Mouse (Mus musculus) heart, postnatal 10 days (tissue): ENCODE results near the gene Mrpl51. TPM values are rescaled to one million over a fixed set of nuclear protein-coding genes. Genes with fewer than 3 reads are reported as not detected.

Source experiments
- DNase-seq, 2 experiments: peaks; one replicate each; pipeline ENCODE4 v3.0.0; 2021
- intact Hi-C: fragments of 180-260 bp; cut with DNase I; formaldehyde crosslinking; loops from one replicate; pipeline ENCODE4 v1.15.1; 2025
- total RNA-seq, 2 experiments: library from RNA; stranded (reverse); gene quantifications; 2 replicates each; pipeline ENCODE4 v1.2.3; 2021

The Mrpl51 gene
- total RNA-seq = 100 to 1,000 TPM; 272 to 283 TPM

GRCm38 (mm10) chr6:125191332-125192015, at the start of gene Mrpl51, which contains the start of gene Ncapd2:
TSS of gene Mrpl51 (plus strand) at chr6:125191801.
TSS of gene Ncapd2 (minus strand) at chr6:125191701.
- DNase-seq = peak; percentile 98
- intact Hi-C loops = loop anchor here (2.0 to 5.0 kb wide), 2 partner anchors 21 to 94 kb away; partner anchors contain the start of gene Chd4

DNA sequence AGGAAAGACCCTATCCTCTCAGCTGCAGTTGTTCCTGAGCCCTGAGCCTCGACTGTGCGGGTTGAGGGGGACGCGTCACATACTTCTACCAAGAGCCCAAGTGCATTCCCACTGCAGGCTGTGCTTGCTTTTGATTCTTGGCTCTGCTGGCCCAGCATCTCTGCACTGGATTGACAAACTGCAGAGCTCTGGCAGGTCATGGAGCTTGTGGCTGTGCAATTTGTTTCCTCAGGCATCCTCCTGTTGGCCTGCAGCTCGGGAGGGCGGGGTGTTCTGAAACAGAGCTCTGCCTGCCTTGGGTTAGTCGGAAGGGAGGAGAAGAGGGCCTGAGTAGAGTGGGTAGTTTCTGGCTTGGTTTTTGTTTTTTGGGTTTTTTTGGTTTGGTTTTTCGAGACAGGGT, 49.2 kb upstream of the Mrpl51 start:
- no peak for DNase-seq
- intact Hi-C loops = no loop called here

- DNase-seq = no peak
- intact Hi-C loops = no loop called here
Observed at GRCm38 (mm10) chr6:125143128-125143527, 48.5 kb upstream of the Mrpl51 start.

- no peak for DNase-seq
- intact Hi-C loops = no loop called here
Observed at GRCm38 (mm10) chr6:125143904-125144303, 47.7 kb upstream of the Mrpl51 start.

GRCm38 (mm10) chr6:125145001-125145400, 46.6 kb upstream of the Mrpl51 start, which contains the start of gene Iffo1:
TSS of gene Iffo1 (plus strand) at chr6:125145241.
- DNase-seq = peak; percentile 93 to 94
- intact Hi-C loops = loop anchor here (5.0 kb wide), 2 partner anchors 127 to 207 kb away; no protein-coding TSS in a partner anchor

- DNase-seq = peak in 1 of 2 experiments; percentile 51
- intact Hi-C loops = loop anchor here (5.0 kb wide), 2 partner anchors 127 to 207 kb away; no protein-coding TSS in a partner anchor
Observed at GRCm38 (mm10) chr6:125145479-125145951, 46.1 kb upstream of the Mrpl51 start.

DNA sequence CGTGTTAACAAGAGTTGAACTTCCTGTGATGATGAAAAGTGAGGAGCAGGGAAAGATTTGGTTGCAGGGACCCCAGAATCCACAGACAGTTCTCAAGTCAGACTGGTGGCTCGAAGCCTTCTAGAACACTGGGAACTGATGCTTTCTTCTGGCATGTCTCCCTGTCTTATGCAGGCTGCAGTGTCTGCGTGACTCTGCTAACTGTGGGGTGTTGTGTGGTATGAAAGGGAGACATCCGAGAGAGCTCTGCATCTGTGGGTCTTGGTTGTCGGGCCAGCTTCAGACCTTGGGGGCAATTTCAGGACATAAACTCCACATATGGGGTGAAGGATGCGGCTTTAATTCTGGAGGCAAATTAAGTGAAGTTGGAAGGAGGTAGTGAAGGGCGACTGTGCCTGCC, 45.5 kb upstream of the Mrpl51 start:
- peak in 1 of 2 experiments; percentile 25 for DNase-seq
- intact Hi-C loops = loop anchor here (5.0 kb wide), 2 partner anchors 126 to 206 kb away; no protein-coding TSS in a partner anchor

GRCm38 (mm10) chr6:125146797-125147196, 44.8 kb upstream of the Mrpl51 start:
- intact Hi-C loops = loop anchor here (5.0 kb wide), 2 partner anchors 126 to 206 kb away; no protein-coding TSS in a partner anchor
- peak; percentile 77 to 80 for DNase-seq

- peak in 1 of 2 experiments; percentile 35 for DNase-seq
- intact Hi-C loops = loop anchor here (5.0 kb wide), 2 partner anchors 125 to 205 kb away; no protein-coding TSS in a partner anchor
Observed at GRCm38 (mm10) chr6:125147329-125147728, 44.3 kb upstream of the Mrpl51 start.

GRCm38 (mm10) chr6:125148251-125148925, 43.2 kb upstream of the Mrpl51 start:
- intact Hi-C loops = loop anchor here (2.0 to 5.0 kb wide), 3 partner anchors 40 to 204 kb away; no protein-coding TSS in a partner anchor
- peak; percentile 79 to 86 for DNase-seq

GRCm38 (mm10) chr6:125148926-125149568, 42.6 kb upstream of the Mrpl51 start:
- peak; percentile 81 to 85 for DNase-seq
- intact Hi-C loops = loop anchor here (1.0 to 5.0 kb wide), 4 partner anchors 13 to 203 kb away; no protein-coding TSS in a partner anchor

DNA sequence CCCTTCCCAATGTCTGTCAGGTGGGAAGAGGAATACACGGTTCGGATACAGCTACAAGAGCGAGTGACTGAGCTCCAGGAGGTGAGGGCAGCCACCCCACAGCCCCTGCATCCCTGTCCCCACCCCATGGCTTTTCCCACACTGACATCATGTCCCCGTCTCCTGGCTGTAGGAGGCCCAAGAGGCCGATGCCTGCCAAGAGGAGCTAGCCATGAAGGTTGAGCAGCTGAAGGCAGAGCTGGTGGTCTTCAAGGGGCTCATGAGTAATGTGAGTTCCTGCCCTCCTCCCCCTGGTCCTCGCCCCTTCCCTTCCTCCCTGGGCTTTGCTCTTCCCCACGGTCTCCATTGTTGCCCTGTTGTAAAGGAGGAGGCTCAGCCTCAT, 42.0 kb upstream of the Mrpl51 start:
- intact Hi-C loops = loop anchor here (1.0 to 5.0 kb wide), 4 partner anchors 13 to 203 kb away; no protein-coding TSS in a partner anchor
- DNase-seq = no peak

DNA sequence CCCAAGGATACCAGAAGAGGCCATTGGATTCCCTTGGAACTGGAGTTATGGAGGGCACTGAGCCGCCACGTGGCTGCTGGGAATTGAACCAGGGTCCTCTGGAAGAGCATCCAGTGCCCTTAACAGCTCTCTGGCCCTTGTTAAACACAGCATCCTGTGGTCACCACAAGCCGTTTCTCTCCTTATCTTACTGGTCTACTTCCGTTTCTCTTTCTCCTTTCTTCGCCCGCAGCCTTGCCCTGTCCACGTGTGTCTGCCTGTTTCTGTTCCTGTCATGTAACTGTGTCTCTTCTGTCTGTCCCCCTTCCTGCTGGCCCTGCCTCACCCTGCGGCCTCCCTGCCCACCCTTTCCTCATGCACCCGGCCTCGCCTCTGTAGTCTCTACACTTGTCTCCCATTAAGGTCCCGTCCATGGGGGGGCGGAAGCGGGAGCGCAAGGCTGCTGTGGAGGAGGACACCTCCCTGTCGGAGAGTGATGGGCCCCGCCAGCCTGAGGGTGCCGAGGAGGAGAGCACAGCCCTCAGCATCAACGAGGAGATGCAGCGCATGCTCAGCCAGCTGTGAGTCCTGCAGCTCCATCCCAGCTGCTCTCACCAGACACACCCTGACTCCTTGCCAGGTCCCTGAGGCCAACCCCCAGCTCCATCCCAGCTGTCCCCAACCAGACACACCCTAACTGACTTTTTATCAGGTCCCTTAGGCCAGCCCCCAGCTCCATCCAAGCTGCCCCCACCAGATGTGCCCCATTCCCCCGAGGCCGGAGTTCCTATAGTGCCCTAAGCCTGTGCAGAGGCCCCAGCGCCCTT, 39.2 kb upstream of the Mrpl51 start:
- DNase-seq = peak; percentile 74 to 82
- intact Hi-C loops = no loop called here

- intact Hi-C loops = no loop called here
- no peak for DNase-seq
Observed at GRCm38 (mm10) chr6:125153018-125153389, 38.6 kb upstream of the Mrpl51 start.

- intact Hi-C loops = no loop called here
- no peak for DNase-seq
Observed at GRCm38 (mm10) chr6:125153682-125154081, 37.9 kb upstream of the Mrpl51 start.

- DNase-seq = peak in 1 of 2 experiments; percentile 29
- intact Hi-C loops = no loop called here
Observed at GRCm38 (mm10) chr6:125154550-125154949, 37.1 kb upstream of the Mrpl51 start.

DNA sequence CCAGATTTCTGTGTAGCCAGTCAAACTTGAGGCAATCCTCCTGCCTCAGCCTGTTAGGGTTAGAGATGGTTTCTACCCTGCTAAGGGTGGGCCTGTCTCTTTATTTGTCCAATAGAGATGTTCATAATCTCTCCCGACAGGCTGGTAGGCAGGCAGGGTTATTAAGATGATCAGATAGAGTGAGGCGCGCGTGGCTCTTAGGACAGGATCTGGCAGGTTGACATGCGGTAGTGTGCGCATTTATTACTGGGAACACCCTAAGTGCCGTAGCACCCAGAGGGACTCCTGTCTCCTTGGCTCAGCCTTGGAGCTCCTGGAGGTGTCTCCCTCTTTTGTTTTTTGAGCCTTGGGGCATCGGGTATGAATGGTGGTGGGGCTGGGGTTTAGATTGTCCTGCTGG, 36.3 kb upstream of the Mrpl51 start:
- no peak for DNase-seq
- intact Hi-C loops = no loop called here

DNA sequence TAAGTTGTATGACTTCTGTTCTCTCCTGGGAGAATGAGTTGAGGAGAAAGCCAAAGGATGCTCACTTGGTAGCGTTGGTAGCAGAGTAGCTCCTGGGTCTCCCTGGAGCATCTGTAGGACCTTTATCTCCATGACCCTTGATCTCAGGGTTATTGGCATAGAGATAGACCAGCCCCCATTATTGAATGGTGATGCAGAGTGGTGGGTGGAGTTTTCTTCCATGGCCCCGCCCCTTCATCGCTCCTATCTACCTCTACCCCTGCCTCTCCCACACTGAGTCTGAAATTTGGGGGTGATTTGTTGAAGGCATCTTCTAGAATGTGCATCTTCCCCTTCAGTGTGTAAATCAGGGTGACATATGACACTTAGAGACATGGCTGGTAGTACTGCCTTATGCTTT, 35.1 kb upstream of the Mrpl51 start:
- no peak for DNase-seq

GRCm38 (mm10) chr6:125156903-125157614, 34.5 kb upstream of the Mrpl51 start:
- DNase-seq = no peak
- intact Hi-C loops = no loop called here

More for the DNA sequence above, 35.1 kb upstream of the Mrpl51 start:
- intact Hi-C loops = no loop called here
